Mouse (Mus musculus) telencephalon, adult 2 months (tissue): ENCODE measurements around the gene Mcidas.

Experiments used
- DNase-seq: peaks from one replicate; pipeline ENCODE4 v3.0.0-alpha.2; 2011; ENCODE audit warnings: low read depth, low spot score

Mcidas gene

GRCm38 (mm10) chr13:112993531-112994152, at the start of gene Mcidas:
Mcidas (plus strand) TSS chr13:112993845.
- DNase-seq = no peak

GRCm38 (mm10) chr13:112945312-112945711, 48.3 kb upstream of the Mcidas start:
- peak; percentile 64 for DNase-seq

GRCm38 (mm10) chr13:112945900-112946299, 47.7 kb upstream of the Mcidas start:
- DNase-seq = no peak

- DNase-seq = peak; percentile 44
These were observed 39.6 kb upstream of the Mcidas start for GRCm38 (mm10) chr13:112954067-112954466.

- no peak for DNase-seq
These were observed 30.6 kb upstream of the Mcidas start for GRCm38 (mm10) chr13:112963081-112963480.

- no peak for DNase-seq
These were observed 29.2 kb upstream of the Mcidas start for GRCm38 (mm10) chr13:112964421-112964820.

GRCm38 (mm10) chr13:112967267-112967666, 26.4 kb upstream of the Mcidas start:
- no peak for DNase-seq

- no peak for DNase-seq
These were observed 16.9 kb upstream of the Mcidas start for GRCm38 (mm10) chr13:112976720-112977119.

GRCm38 (mm10) chr13:112985605-112986450, 7.8 kb upstream of the Mcidas start:
- no peak for DNase-seq

- DNase-seq = no peak
These were observed 7.1 kb upstream of the Mcidas start for GRCm38 (mm10) chr13:112986451-112986950.

GRCm38 (mm10) chr13:112987532-112987943, 6.1 kb upstream of the Mcidas start, which contains the start of gene Ccno:
Ccno (plus strand) TSS chr13:112987802.
- peak; percentile 86 for DNase-seq

- DNase-seq = no peak
These were observed 5.7 kb upstream of the Mcidas start for GRCm38 (mm10) chr13:112987991-112988390.

- DNase-seq = no peak
These were observed 4.8 kb upstream of the Mcidas start for GRCm38 (mm10) chr13:112988866-112989265.

GRCm38 (mm10) chr13:112989541-112989940, 4.1 kb upstream of the Mcidas start:
- DNase-seq = no peak

- DNase-seq = no peak
These were observed 3.3 kb upstream of the Mcidas start for GRCm38 (mm10) chr13:112990346-112990745.

GRCm38 (mm10) chr13:112994191-112994590, 546 bp downstream of the Mcidas start:
- no peak for DNase-seq

- DNase-seq = no peak
These were observed 2.8 kb downstream of the Mcidas start for GRCm38 (mm10) chr13:112996407-112996806.

GRCm38 (mm10) chr13:112997369-112997768, 3.7 kb downstream of the Mcidas start:
- no peak for DNase-seq

- no peak for DNase-seq
These were observed 5.0 kb downstream of the Mcidas start for GRCm38 (mm10) chr13:112998427-112999201.

- DNase-seq = no peak
These were observed 6.4 kb downstream of the Mcidas start for GRCm38 (mm10) chr13:113000090-113000489.

GRCm38 (mm10) chr13:113000576-113001318, 7.1 kb downstream of the Mcidas start:
- DNase-seq = no peak
